Mouse (Mus musculus) ES-Bruce4 (cell line): Measurements from ENCODE around the gene Acaca.

Source experiments
- CTCF ChIP-seq: IDR thresholded peaks from one replicate; pipeline ENCODE4 v1.8.1; 2011; ENCODE audit warnings: low read depth, low read length
- POLR2A ChIP-seq: IDR thresholded peaks from one replicate; pipeline ENCODE4 v1.8.1; 2011; ENCODE audit warnings: low read length; ENCODE audit not compliant: insufficient read depth

DNA sequence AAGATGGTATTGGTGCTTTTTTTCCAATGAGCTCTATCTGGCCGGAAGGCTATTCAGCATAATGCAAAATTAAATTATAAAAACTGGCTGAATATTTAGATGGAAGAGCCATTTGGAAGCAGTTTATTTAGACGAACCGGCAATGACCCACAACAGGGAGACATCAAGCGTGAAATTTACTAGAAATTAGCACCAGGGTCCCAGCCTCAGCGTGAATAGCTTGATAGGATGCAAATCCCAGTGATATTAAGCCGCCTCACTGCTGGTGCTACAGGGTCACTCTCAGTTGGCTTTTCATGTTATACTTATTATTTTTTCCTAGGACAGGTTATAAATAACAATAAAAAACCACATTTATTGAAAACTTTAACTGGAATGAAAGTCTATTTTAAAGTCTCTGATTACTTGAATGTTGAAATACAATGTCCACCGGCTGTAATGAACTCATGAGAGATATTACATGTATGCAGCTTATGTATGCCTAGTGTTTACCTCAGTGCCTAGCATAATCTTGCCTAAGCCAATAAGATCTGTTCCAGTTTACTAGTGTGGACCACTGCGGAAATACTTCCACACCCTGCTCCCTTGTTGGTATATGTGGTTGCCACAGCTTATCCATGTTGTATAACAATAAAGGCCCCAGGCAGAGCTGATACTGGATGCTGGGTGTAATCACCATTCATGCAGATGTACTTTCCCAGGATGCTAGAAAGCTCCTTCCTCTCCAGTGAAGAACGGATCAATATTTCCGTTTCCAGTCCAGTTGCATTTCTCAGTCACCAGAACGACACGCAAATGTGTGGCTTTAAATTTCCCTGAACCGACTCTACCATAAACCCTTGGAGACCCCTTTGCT lies 247.3 kb downstream of the Acaca start:
- TF ChIP-seq POLR2A (no peak), CTCF (no peak)
